Mouse (Mus musculus) testis, adult 2 months (tissue): ENCODE results near the gene Robo2.

Experiments used
- CTCF ChIP-seq: fragments of 200-500 bp; IDR thresholded peaks from 2 replicates; pipeline ENCODE4 v1.5.1; 2012; ENCODE audit warnings: low read depth, mild to moderate bottlenecking, inconsistent platforms, low read length, moderate library complexity; ENCODE audit not compliant: control insufficient read depth, insufficient read depth, insufficient replicate concordance
- POLR2A ChIP-seq: fragments of 200-500 bp; IDR thresholded peaks from 2 replicates; pipeline ENCODE4 v1.6.1; 2012; ENCODE audit warnings: low read depth, mild to moderate bottlenecking, inconsistent platforms, low read length, moderate library complexity; ENCODE audit not compliant: control insufficient read depth

DNA sequence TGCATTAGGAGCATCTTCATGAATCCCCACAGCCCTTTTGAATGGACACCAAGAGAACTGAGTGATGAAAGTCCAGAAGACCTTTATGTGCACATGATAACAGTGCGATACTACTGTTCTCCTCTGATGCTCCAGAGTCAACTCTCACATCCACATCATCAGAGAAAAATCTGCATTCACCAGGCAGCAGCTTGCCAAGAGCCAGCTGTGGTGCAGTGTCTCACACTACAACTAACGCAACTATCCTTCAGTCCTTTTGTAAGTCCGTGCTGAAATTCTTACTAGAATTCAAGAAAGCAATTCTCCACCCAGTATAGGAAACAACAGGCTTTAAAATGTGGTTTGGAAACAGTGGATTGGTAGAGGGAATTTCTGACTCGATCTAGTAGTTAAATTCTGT lies 481.3 kb downstream of the Robo2 start:
- no peak for TF ChIP-seq CTCF
- no peak for TF ChIP-seq POLR2A
